Mouse (Mus musculus): Measurements from ENCODE around the gene Foxj1. TPM values are rescaled to one million over a fixed set of nuclear protein-coding genes. Genes with fewer than 3 reads are reported as not detected.
A peak's percentile ranks its signal among the peaks of the same experiment; 100 is the strongest.

The Foxj1 gene
- polyA plus RNA-seq, 1 experiment = 0.02 TPM

GRCm38 (mm10) chr11:116312359-116312758 is 22.8 kb downstream of the Foxj1 start:
- H3K4me1 ChIP-seq (ENCODE audit: control insufficient read depth) = peaks cover 16% of the 10 kb centered on the region
- TF ChIP-seq TAL1 (IDR thresholded peaks at IDR 0.05; ENCODE audit: low read length) (no peak), GATA1 (IDR thresholded peaks at IDR 0.05; ENCODE audit: low read length) (no peak)
- no peak overlapping the region for H3K4me3 ChIP-seq (replicated peaks)

GRCm38 (mm10) chr11:116311169-116311568 is 24.0 kb downstream of the Foxj1 start:
- H3K27me3 ChIP-seq (ENCODE audit: control insufficient read depth) = no peaks in the 10 kb centered on the region
- no peak for TF ChIP-seq GATA1 (IDR thresholded peaks at IDR 0.05; ENCODE audit: low read length)
- no peak for TF ChIP-seq TAL1 (IDR thresholded peaks at IDR 0.05; ENCODE audit: low read length)
- H3K36me3 ChIP-seq (ENCODE audit: control insufficient read depth) = no peaks in the 10 kb centered on the region
- H3K9me3 ChIP-seq (ENCODE audit: control insufficient read depth, low read length) = no peaks in the 10 kb centered on the region
- H3K4me3 ChIP-seq (replicated peaks) = no peak overlapping the region
- peaks cover 26% of the 10 kb centered on the region for H3K4me1 ChIP-seq (ENCODE audit: control insufficient read depth)

More at GRCm38 (mm10) chr11:116312359-116312758, 22.8 kb downstream of the Foxj1 start:
- H3K9me3 ChIP-seq (ENCODE audit: control insufficient read depth, low read length) = no peaks in the 10 kb centered on the region
- no peaks in the 10 kb centered on the region for H3K27me3 ChIP-seq (ENCODE audit: control insufficient read depth)
- H3K36me3 ChIP-seq (ENCODE audit: control insufficient read depth) = no peaks in the 10 kb centered on the region

GRCm38 (mm10) chr11:116309601-116310000 is 25.6 kb downstream of the Foxj1 start:
- Histone ChIP-seq H3K27me3 (ENCODE audit: control insufficient read depth) (no peaks in the 10 kb centered on the region), H3K4me3 (replicated peaks) (no peak overlapping the region), H3K4me1 (ENCODE audit: control insufficient read depth) (peaks cover 32% of the 10 kb centered on the region), H3K36me3 (ENCODE audit: control insufficient read depth) (peaks cover 7% of the 10 kb centered on the region), H3K9me3 (ENCODE audit: control insufficient read depth, low read length) (peaks cover 5% of the 10 kb centered on the region; the same call in 1 of the 2 replicates)
- TF ChIP-seq TAL1 (IDR thresholded peaks at IDR 0.05; ENCODE audit: low read length) = no peak
- TF ChIP-seq GATA1 (IDR thresholded peaks at IDR 0.05; ENCODE audit: low read length) = no peak

GRCm38 (mm10) chr11:116307762-116308531 is 27.3 kb downstream of the Foxj1 start:
- TF ChIP-seq GATA1 (IDR thresholded peaks at IDR 0.05; ENCODE audit: low read length) (no peak), TAL1 (IDR thresholded peaks at IDR 0.05; ENCODE audit: low read length) (no peak)
- H3K4me1 ChIP-seq (ENCODE audit: control insufficient read depth) = peaks cover 32% of the 10 kb centered on the region
- peaks cover 5% of the 10 kb centered on the region; the same call in 1 of the 2 replicates for H3K9me3 ChIP-seq (ENCODE audit: control insufficient read depth, low read length)
- no peak overlapping the region for H3K4me3 ChIP-seq (replicated peaks)
- no peaks in the 10 kb centered on the region for H3K27me3 ChIP-seq (ENCODE audit: control insufficient read depth)
- peaks cover 21% of the 10 kb centered on the region for H3K36me3 ChIP-seq (ENCODE audit: control insufficient read depth)

- TF ChIP-seq GATA1 (IDR thresholded peaks at IDR 0.05; ENCODE audit: low read length) = no peak
- TF ChIP-seq TAL1 (IDR thresholded peaks at IDR 0.05; ENCODE audit: low read length) = no peak
- Histone ChIP-seq H3K4me1 (ENCODE audit: control insufficient read depth) (peaks cover 32% of the 10 kb centered on the region), H3K27me3 (ENCODE audit: control insufficient read depth) (no peaks in the 10 kb centered on the region), H3K4me3 (replicated peaks) (peak within 1 kb of the TSS; percentile 83), H3K36me3 (ENCODE audit: control insufficient read depth) (peaks cover 25% of the 10 kb centered on the region), H3K9me3 (ENCODE audit: control insufficient read depth, low read length) (peaks cover 5% of the 10 kb centered on the region; the same call in 1 of the 2 replicates)
These were observed 28.0 kb downstream of the Foxj1 start, which contains the start of gene Exoc7 for GRCm38 (mm10) chr11:116307019-116307725. Gene Exoc7, minus strand, starts transcription at chr11:116307233.

GRCm38 (mm10) chr11:116306126-116306982 is 28.8 kb downstream of the Foxj1 start:
- peaks cover 32% of the 10 kb centered on the region for H3K36me3 ChIP-seq (ENCODE audit: control insufficient read depth)
- peaks cover 32% of the 10 kb centered on the region for H3K4me1 ChIP-seq (ENCODE audit: control insufficient read depth)
- peaks cover 5% of the 10 kb centered on the region; the same call in 1 of the 2 replicates for H3K9me3 ChIP-seq (ENCODE audit: control insufficient read depth, low read length)
- peak overlapping the region; percentile 83 for H3K4me3 ChIP-seq (replicated peaks)
- TF ChIP-seq TAL1 (IDR thresholded peaks at IDR 0.05; ENCODE audit: low read length) = no peak
- no peak for TF ChIP-seq GATA1 (IDR thresholded peaks at IDR 0.05; ENCODE audit: low read length)
- no peaks in the 10 kb centered on the region for H3K27me3 ChIP-seq (ENCODE audit: control insufficient read depth)

GRCm38 (mm10) chr11:116305423-116305822 is 29.8 kb downstream of the Foxj1 start:
- no peak for TF ChIP-seq TAL1 (IDR thresholded peaks at IDR 0.05; ENCODE audit: low read length)
- no peak for TF ChIP-seq GATA1 (IDR thresholded peaks at IDR 0.05; ENCODE audit: low read length)
- peaks cover 39% of the 10 kb centered on the region for H3K36me3 ChIP-seq (ENCODE audit: control insufficient read depth)
- H3K4me1 ChIP-seq (ENCODE audit: control insufficient read depth) = peaks cover 32% of the 10 kb centered on the region
- no peaks in the 10 kb centered on the region for H3K27me3 ChIP-seq (ENCODE audit: control insufficient read depth)
- peaks cover 5% of the 10 kb centered on the region; the same call in 1 of the 2 replicates for H3K9me3 ChIP-seq (ENCODE audit: control insufficient read depth, low read length)
- H3K4me3 ChIP-seq (replicated peaks) = peak overlapping the region; percentile 83

GRCm38 (mm10) chr11:116298621-116299020 is 36.6 kb downstream of the Foxj1 start:
- H3K36me3 ChIP-seq (ENCODE audit: control insufficient read depth) = peaks cover 62% of the 10 kb centered on the region
- H3K4me1 ChIP-seq (ENCODE audit: control insufficient read depth) = peaks cover 6% of the 10 kb centered on the region
- TF ChIP-seq GATA1 (IDR thresholded peaks at IDR 0.05; ENCODE audit: low read length) (no peak), TAL1 (IDR thresholded peaks at IDR 0.05; ENCODE audit: low read length) (no peak)
- no peaks in the 10 kb centered on the region for H3K27me3 ChIP-seq (ENCODE audit: control insufficient read depth)
- H3K9me3 ChIP-seq (ENCODE audit: control insufficient read depth, low read length) = no peaks in the 10 kb centered on the region
- H3K4me3 ChIP-seq (replicated peaks) = no peak overlapping the region

All from erythroblast, embryonic 14.5 days (primary cell).